Mouse (Mus musculus) limb, embryonic 14.5 days (tissue): ENCODE measurements at regions not wholly inside any gene's neighbourhood (a gene's known extent, or its start where the extent isn't known, plus 50 kb on each side); places are given as distances from the start of the nearest gene placed in this dataset.

ENCODE experiments used
- ATAC-seq: fragments of 200-750 bp; cut with Nextera tagmentation; 2 replicates; pipeline ENCODE4 v1.8.0; 2017; ENCODE audit warnings: low read depth, moderate number of reproducible peaks, moderate TSS enrichment; ENCODE audit not compliant: low FRiP score
- DNase-seq: peaks from one replicate; pipeline ENCODE4 v3.0.0-alpha.2; 2015; ENCODE audit warnings: low spot score
- H3K27ac ChIP-seq: fragments of 300-500 bp; sonication (generic); replicated peaks from 2 replicates; pipeline ENCODE4 v1.5.1; 2014; ENCODE audit warnings: low read depth, mild to moderate bottlenecking, low read length, moderate library complexity, mixed read lengths
- H3K27me3 ChIP-seq: fragments of 300-500 bp; sonication (generic); 2 replicates; pipeline ENCODE4 v1.6.1; 2014; ENCODE audit warnings: low read length, mixed read lengths; ENCODE audit not compliant: control insufficient read depth, insufficient read depth
- H3K36me3 ChIP-seq: fragments of 300-500 bp; sonication (generic); 2 replicates; pipeline ENCODE4 v1.6.1; 2014; ENCODE audit warnings: mild to moderate bottlenecking, low read length, moderate library complexity, mixed read lengths; ENCODE audit not compliant: control insufficient read depth, insufficient read depth
- H3K4me1 ChIP-seq: fragments of 300-500 bp; sonication (generic); 2 replicates; pipeline ENCODE4 v1.6.1; 2014; ENCODE audit warnings: antibody characterized with exemption, low read length, mixed read lengths; ENCODE audit not compliant: control insufficient read depth, insufficient read depth
- H3K4me2 ChIP-seq: fragments of 300-500 bp; sonication (generic); replicated peaks from 2 replicates; pipeline ENCODE4 v1.6.1; 2014; ENCODE audit warnings: low read depth, mild to moderate bottlenecking, low read length, moderate library complexity; ENCODE audit not compliant: severe bottlenecking
- H3K4me3 ChIP-seq: fragments of 300-500 bp; sonication (generic); replicated peaks from 2 replicates; pipeline ENCODE4 v1.5.1; 2014; ENCODE audit warnings: low read length
- H3K9ac ChIP-seq: fragments of 300-500 bp; sonication (generic); 2 replicates; pipeline ENCODE4 v1.6.1; 2014; ENCODE audit warnings: mild to moderate bottlenecking, low read depth, low read length, moderate library complexity; ENCODE audit not compliant: severe bottlenecking
- H3K9me3 ChIP-seq: fragments of 300-500 bp; sonication (generic); 2 replicates; pipeline ENCODE4 v1.6.1; 2016; ENCODE audit warnings: low read length; ENCODE audit not compliant: control insufficient read depth
- POLR2A ChIP-seq: fragments of 200-500 bp; IDR thresholded peaks from 2 replicates; pipeline ENCODE4 v1.8.0; 2012; ENCODE audit warnings: inconsistent platforms, mild to moderate bottlenecking, moderate library complexity, borderline replicate concordance; ENCODE audit not compliant: insufficient read depth, insufficient read length; ENCODE audit errors: extremely low read depth
- WGBS: fragments of 180-500 bp; shearing (Covaris S2); extraction: QIAGEN DNeasy Blood & Tissue Kit; methylation state at CpG from one replicate; pipeline ENCODE4 v1.1.7; 2014; 5-methylcytosine and 5-hydroxymethylcytosine counted together

DNA sequence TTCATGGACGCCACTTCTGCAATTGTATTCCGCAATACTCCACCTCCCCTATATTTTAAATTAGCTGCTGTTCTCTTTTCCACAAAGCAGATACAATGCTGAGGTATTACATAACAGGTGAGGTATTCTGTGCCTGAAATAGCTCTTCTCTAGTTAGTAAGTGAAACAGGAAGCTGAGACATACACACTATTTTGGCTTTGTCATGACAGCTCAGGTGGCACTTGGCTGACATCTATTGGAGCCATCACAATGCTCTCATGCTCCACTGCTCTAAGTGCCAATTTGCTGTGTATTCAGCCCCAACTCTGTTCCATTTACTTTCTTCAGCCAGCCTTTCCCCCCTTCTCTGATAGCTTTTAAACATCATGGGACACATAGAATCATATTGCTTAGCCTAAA is 743.7 kb upstream of the Car10 start:
- no peak overlapping the region for H3K9ac ChIP-seq
- no peak overlapping the region for H3K4me3 ChIP-seq
- no peaks in the 10 kb centered on the region for H3K27me3 ChIP-seq
- WGBS, result 84% methylated on average over 2 of the region's 2 CpGs
- DNase-seq, result no peak
- H3K36me3 ChIP-seq, result no peaks in the 10 kb centered on the region
- no peak overlapping the region for H3K4me2 ChIP-seq
- H3K9me3 ChIP-seq, result no peaks in the 10 kb centered on the region
- no peak for TF ChIP-seq POLR2A
- ATAC-seq, result no peak
- no peak overlapping the region for H3K27ac ChIP-seq
- H3K4me1 ChIP-seq, result no peaks in the 10 kb centered on the region

DNA sequence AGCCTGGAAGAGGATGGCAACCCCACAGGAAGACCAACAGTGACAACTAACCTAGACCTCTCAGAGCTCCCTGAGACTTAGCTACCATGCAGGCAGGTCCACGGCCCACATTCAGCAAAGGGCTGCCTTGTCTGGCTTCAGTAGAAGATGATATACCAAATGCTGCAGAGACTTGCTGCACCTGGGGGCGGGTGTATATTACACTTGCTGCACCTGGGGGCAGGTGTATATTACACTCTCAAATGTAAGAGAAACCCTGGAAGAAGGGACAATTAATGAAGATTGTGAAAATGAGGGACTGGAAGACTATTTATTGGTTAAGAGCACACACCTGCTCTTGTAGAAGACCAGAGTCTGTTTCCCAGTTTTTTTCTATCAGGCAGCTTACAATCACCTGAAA is 759.2 kb upstream of the Kif2b start:
- TF ChIP-seq POLR2A, result no peak
- Histone ChIP-seq H3K4me3 (no peak overlapping the region), H3K36me3 (no peaks in the 10 kb centered on the region), H3K4me2 (no peak overlapping the region), H3K27ac (no peak overlapping the region), H3K9me3 (no peaks in the 10 kb centered on the region), H3K9ac (no peak overlapping the region), H3K4me1 (no peaks in the 10 kb centered on the region), H3K27me3 (no peaks in the 10 kb centered on the region)
- 84% methylated on average over 2 of the region's 2 CpGs for WGBS
- no peak for DNase-seq
- no peak for ATAC-seq

DNA sequence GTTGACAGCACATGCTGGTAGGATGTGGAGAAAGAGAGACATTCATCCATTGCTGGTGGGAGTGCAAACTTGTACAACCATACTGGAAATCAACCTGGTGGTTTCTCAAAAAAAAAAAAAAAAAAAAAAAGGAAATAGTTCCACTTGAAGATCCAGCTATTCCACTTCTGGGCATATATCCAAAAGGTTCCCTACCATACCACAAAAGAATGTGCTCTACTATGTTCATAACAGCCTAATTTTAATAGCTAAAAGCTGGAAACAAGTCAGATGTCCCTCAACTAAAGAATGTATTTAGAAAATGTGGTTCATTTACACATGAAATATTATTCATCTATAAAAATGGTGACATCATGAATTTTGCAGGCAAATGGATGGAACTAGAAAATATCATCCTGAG is 757.9 kb upstream of the Kif2b start:
- Histone ChIP-seq H3K27ac (no peak overlapping the region), H3K4me2 (no peak overlapping the region), H3K4me3 (no peak overlapping the region), H3K4me1 (no peaks in the 10 kb centered on the region), H3K9me3 (no peaks in the 10 kb centered on the region), H3K9ac (no peak overlapping the region), H3K36me3 (no peaks in the 10 kb centered on the region), H3K27me3 (no peaks in the 10 kb centered on the region)
- TF ChIP-seq POLR2A, result no peak
- ATAC-seq (no peak), DNase-seq (peak; percentile 3)

DNA sequence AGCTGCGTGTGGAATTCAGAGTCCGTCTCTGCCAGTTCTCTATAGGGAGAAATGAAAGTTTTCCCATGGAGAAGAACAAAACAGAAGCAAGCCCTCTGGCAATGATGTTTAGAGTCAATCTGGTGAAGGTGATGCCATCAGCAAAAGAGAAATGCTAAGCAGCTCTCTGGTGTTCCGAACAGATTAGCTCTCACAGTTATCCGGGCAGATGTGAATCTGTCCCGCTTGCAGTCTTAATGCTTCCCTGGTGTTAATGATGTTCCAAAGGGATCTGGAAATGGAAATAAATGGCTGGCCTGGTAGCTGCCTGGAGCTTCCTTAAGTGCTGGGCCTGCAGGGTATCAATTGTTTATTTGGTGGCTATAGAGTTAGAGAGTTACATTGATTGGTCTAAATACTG is 725.7 kb upstream of the Kif2b start:
- H3K4me3 ChIP-seq, result no peak overlapping the region
- H3K9me3 ChIP-seq, result no peaks in the 10 kb centered on the region
- no peak overlapping the region for H3K9ac ChIP-seq
- no peak overlapping the region for H3K27ac ChIP-seq
- DNase-seq, result no peak
- no peak for ATAC-seq
- no peaks in the 10 kb centered on the region for H3K27me3 ChIP-seq
- no peak for TF ChIP-seq POLR2A
- no peaks in the 10 kb centered on the region for H3K4me1 ChIP-seq
- 78% methylated on average over 5 of the region's 5 CpGs for WGBS
- H3K36me3 ChIP-seq, result no peaks in the 10 kb centered on the region
- H3K4me2 ChIP-seq, result no peak overlapping the region
